Mouse (Mus musculus) brain, embryonic 14.5 days (tissue): ENCODE measurements around the gene Cluap1.

Experiments used
- CTCF ChIP-seq: fragments of 200-500 bp; IDR thresholded peaks from 2 replicates; pipeline ENCODE4 v1.5.1; 2012; ENCODE audit warnings: inconsistent platforms, mild to moderate bottlenecking, moderate library complexity, borderline replicate concordance; ENCODE audit not compliant: insufficient read depth, insufficient read length; ENCODE audit errors: extremely low read depth
- POLR2A ChIP-seq: fragments of 200-500 bp; IDR thresholded peaks from 2 replicates; pipeline ENCODE4 v1.6.1; 2012; ENCODE audit warnings: mild to moderate bottlenecking, inconsistent platforms, borderline replicate concordance; ENCODE audit not compliant: poor library complexity, insufficient read depth, insufficient read length, severe bottlenecking; ENCODE audit errors: extremely low read depth

DNA sequence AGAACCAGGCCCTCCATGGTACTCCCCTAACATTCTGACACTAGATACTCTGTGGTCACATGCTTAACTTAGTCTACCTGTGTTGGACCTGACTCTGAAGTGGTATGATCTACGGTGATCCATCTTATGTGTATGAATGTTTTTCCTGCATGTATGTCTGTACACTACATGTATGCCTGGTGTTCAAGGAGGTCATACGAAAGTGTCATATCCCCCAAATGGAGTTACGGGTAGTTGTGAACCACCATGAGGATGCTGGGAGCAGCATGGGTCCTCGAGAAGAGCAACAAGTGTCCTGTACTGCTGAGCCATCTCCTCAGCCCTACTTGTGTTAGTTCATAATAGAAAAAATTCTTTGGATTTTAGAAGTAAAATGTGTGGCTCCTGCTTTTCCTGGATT, 32.3 kb upstream of the Cluap1 start:
- no peak for TF ChIP-seq POLR2A
- TF ChIP-seq CTCF: no peak
